In genomic region chr10:80837827-80838226, GRCm38 (mm10) we compare ENCODE assay signal across 14 mouse cellular contexts. TPM values are rescaled to one million over a fixed set of nuclear protein-coding genes. Genes with fewer than 3 reads are reported as not detected.
DNase-seq lines count a peak whose midpoint lies in the region; ATAC-seq lines count a peak whose summit lies in the region.
"Had no signal": no experiment of that assay in that cellular context is flagged by ENCODE, and none has a peak within 500 bp of the region (broad histone marks: within the 10 kb centered on the region; RNA-seq: fewer than 3 reads in every experiment).

No protein-coding gene starts in this region.

- peak; percentile 53 to 61 for DNase-seq in adrenal gland, postnatal 36 days
- no peak for DNase-seq in adrenal gland, postnatal 25 days
- peak; percentile 77 for DNase-seq in retina, postnatal 7 days (ENCODE audit: low read depth, low spot score)
- no peak for DNase-seq in lung, adult 18-20 months
- DNase-seq in natural killer cell, adult 2 months (ENCODE audit: low spot score in 2 of 2): no peak
- DNase-seq: embryo, embryonic 11 days; lung, postnatal 10 days had no signal

- no peaks in the 10 kb centered on the region for H3K9me3 ChIP-seq in midbrain, embryonic 12.5 days
- H3K9me3 ChIP-seq in midbrain, embryonic 16.5 days (replicated peaks; ENCODE audit: control insufficient read depth, low read length, poor library complexity, severe bottlenecking): no peaks in the 10 kb centered on the region
- H3K9me3 ChIP-seq in heart, embryonic 12.5 days (replicated peaks): peaks cover 13% of the 10 kb centered on the region; the same call in 1 of the 2 replicates
- H3K9me3 ChIP-seq: stomach, embryonic 15.5 days had no signal

- H3K4me2 ChIP-seq in midbrain, embryonic 12.5 days (replicated peaks): no peak overlapping the region
- H3K4me2 ChIP-seq in midbrain, embryonic 16.5 days (ENCODE audit: low read length): no peak overlapping the region
- peak overlapping the region; percentile 8; the same call in 1 of the 2 replicates for H3K4me2 ChIP-seq in heart, embryonic 12.5 days
- H3K4me2 ChIP-seq: stomach, embryonic 15.5 days had no signal

- ATAC-seq in midbrain, embryonic 12.5 days (ENCODE audit: low FRiP score, low read depth): no peak
- ATAC-seq in midbrain, embryonic 16.5 days: no peak
- ATAC-seq in heart, embryonic 12.5 days (ENCODE audit: insufficient number of reproducible peaks, low FRiP score): 0 out of 2 replicates have a peak, but pooled peaks have one; percentile 27
- ATAC-seq: forebrain, embryonic 14.5 days had no signal

- H3K27me3 ChIP-seq in midbrain, embryonic 12.5 days: peaks cover 84% of the 10 kb centered on the region
- peaks cover 27% of the 10 kb centered on the region for H3K27me3 ChIP-seq in midbrain, embryonic 16.5 days (ENCODE audit: control insufficient read depth, insufficient read depth, low read depth, low read length)
- peaks cover 81% of the 10 kb centered on the region for H3K27me3 ChIP-seq in heart, embryonic 12.5 days (replicated peaks)

- no peak overlapping the region for H3K4me3 ChIP-seq in midbrain, embryonic 12.5 days
- H3K4me3 ChIP-seq in midbrain, embryonic 16.5 days (ENCODE audit: low read depth, low read length): no peak overlapping the region
- H3K4me3 ChIP-seq in heart, embryonic 12.5 days: no peak overlapping the region
- H3K4me3 ChIP-seq: stomach, embryonic 15.5 days had no signal

- H3K4me1 ChIP-seq in midbrain, embryonic 12.5 days: peaks cover 4% of the 10 kb centered on the region
- H3K4me1 ChIP-seq in midbrain, embryonic 16.5 days (ENCODE audit: control insufficient read depth, insufficient read depth, low read length): no peaks in the 10 kb centered on the region
- H3K4me1 ChIP-seq in heart, embryonic 12.5 days (replicated peaks): peaks cover 30% of the 10 kb centered on the region

- 8% methylated on average over 2 of the region's 2 CpGs for WGBS in midbrain, embryonic 12.5 days
- WGBS in midbrain, embryonic 16.5 days: 10% methylated on average over 2 of the region's 2 CpGs
- 26% methylated on average over 2 of the region's 2 CpGs for WGBS in heart, embryonic 12.5 days

- H3K27ac ChIP-seq in midbrain, embryonic 12.5 days (replicated peaks): no peak overlapping the region
- H3K27ac ChIP-seq in midbrain, embryonic 16.5 days (ENCODE audit: low read length): no peak overlapping the region
- peak overlapping the region; percentile 49 for H3K27ac ChIP-seq in heart, embryonic 12.5 days (ENCODE audit: poor library complexity, severe bottlenecking)
- H3K27ac ChIP-seq: stomach, embryonic 15.5 days had no signal

- no peaks in the 10 kb centered on the region for H3K36me3 ChIP-seq in midbrain, embryonic 12.5 days
- peaks cover 11% of the 10 kb centered on the region for H3K36me3 ChIP-seq in midbrain, embryonic 16.5 days (ENCODE audit: control insufficient read depth, insufficient read depth, low read length)
- H3K36me3 ChIP-seq in heart, embryonic 12.5 days: no peaks in the 10 kb centered on the region
- H3K36me3 ChIP-seq: stomach, embryonic 15.5 days had no signal

- 0 out of 2 replicates have a peak overlapping the region, but pooled peaks have one; percentile 11 for H3K9ac ChIP-seq in midbrain, embryonic 12.5 days (replicated peaks)
- H3K9ac ChIP-seq in midbrain, embryonic 16.5 days (ENCODE audit: low read depth, low read length): no peak overlapping the region
- no peak overlapping the region for H3K9ac ChIP-seq in heart, embryonic 12.5 days
- H3K9ac ChIP-seq: stomach, embryonic 15.5 days had no signal

RNA-seq across cellular contexts. Expression of gene Lingo3, which starts 6.0 kb away (rescaled TPM):
- 1 to 10 TPM; 5.8 TPM for total RNA-seq in adrenal gland, postnatal 36 days (2021)
- total RNA-seq in adrenal gland, postnatal 25 days (2021): 3.5 and 5.1 TPM in 2 replicates
- polyA plus RNA-seq in midbrain, embryonic 12.5 days (2016; fragmentation: Nextera tagmentation; extraction: Ambion mirVana): 0.77 and 1.0 TPM in 2 replicates
- 12.6 and 16.9 TPM in 2 replicates for polyA plus RNA-seq in midbrain, embryonic 16.5 days (2015; fragmentation: Nextera tagmentation; extraction: Ambion mirVana)
- 0.46 and 0.54 TPM in 2 replicates for polyA plus RNA-seq in heart, embryonic 12.5 days (2016; fragmentation: Nextera tagmentation; extraction: Ambion mirVana)
- total RNA-seq: MEL; monocyte, adult 5-6 weeks had no signal

RNA-seq across cellular contexts. Expression of gene Oaz1, which starts 11.4 kb away (rescaled TPM):
- total RNA-seq in adrenal gland, postnatal 36 days (2021): 1,000 to 10,000 TPM in 1 of 2 experiments, 100 to 1,000 TPM in 1; 923 to 1,039 TPM
- 742 and 955 TPM in 2 replicates for total RNA-seq in adrenal gland, postnatal 25 days (2021)
- 1,390 and 1,564 TPM in 2 replicates for polyA plus RNA-seq in midbrain, embryonic 12.5 days (2016; fragmentation: Nextera tagmentation; extraction: Ambion mirVana)
- 1,102 and 1,149 TPM in 2 replicates for polyA plus RNA-seq in midbrain, embryonic 16.5 days (2015; fragmentation: Nextera tagmentation; extraction: Ambion mirVana)
- 1,577 and 1,597 TPM in 2 replicates for polyA plus RNA-seq in heart, embryonic 12.5 days (2016; fragmentation: Nextera tagmentation; extraction: Ambion mirVana)

RNA-seq across cellular contexts. Expression of gene Lsm7, which starts 17.2 kb away (rescaled TPM):
- total RNA-seq in adrenal gland, postnatal 36 days (2021): 10 to 100 TPM; 26.6 to 36.8 TPM
- total RNA-seq in adrenal gland, postnatal 25 days (2021): 42.8 and 49.8 TPM in 2 replicates
- polyA plus RNA-seq in midbrain, embryonic 12.5 days (2016; fragmentation: Nextera tagmentation; extraction: Ambion mirVana): 250 and 263 TPM in 2 replicates
- 202 and 205 TPM in 2 replicates for polyA plus RNA-seq in midbrain, embryonic 16.5 days (2015; fragmentation: Nextera tagmentation; extraction: Ambion mirVana)
- 177 and 182 TPM in 2 replicates for polyA plus RNA-seq in heart, embryonic 12.5 days (2016; fragmentation: Nextera tagmentation; extraction: Ambion mirVana)

RNA-seq across cellular contexts. Expression of gene Sppl2b, which starts 17.2 kb away (rescaled TPM):
- total RNA-seq in adrenal gland, postnatal 36 days (2021): 10 to 100 TPM; 28.1 to 30.3 TPM
- total RNA-seq in adrenal gland, postnatal 25 days (2021): 38.8 and 48.5 TPM in 2 replicates
- 44.6 and 47.1 TPM in 2 replicates for polyA plus RNA-seq in midbrain, embryonic 12.5 days (2016; fragmentation: Nextera tagmentation; extraction: Ambion mirVana)
- polyA plus RNA-seq in midbrain, embryonic 16.5 days (2015; fragmentation: Nextera tagmentation; extraction: Ambion mirVana): 82.4 and 84.1 TPM in 2 replicates
- polyA plus RNA-seq in heart, embryonic 12.5 days (2016; fragmentation: Nextera tagmentation; extraction: Ambion mirVana): 34.8 and 35.2 TPM in 2 replicates

RNA-seq across cellular contexts. Expression of gene Jsrp1, which starts 24.5 kb away (rescaled TPM):
- 1 to 10 TPM; 4.7 to 7.2 TPM for total RNA-seq in adrenal gland, postnatal 36 days (2021)
- 6.7 and 8.7 TPM in 2 replicates for total RNA-seq in adrenal gland, postnatal 25 days (2021)
- polyA plus RNA-seq in midbrain, embryonic 12.5 days (2016; fragmentation: Nextera tagmentation; extraction: Ambion mirVana): 0.38 and 0.50 TPM in 2 replicates
- polyA plus RNA-seq in midbrain, embryonic 16.5 days (2015; fragmentation: Nextera tagmentation; extraction: Ambion mirVana): 0.39 and 0.45 TPM in 2 replicates
- 6.1 and 6.7 TPM in 2 replicates for polyA plus RNA-seq in heart, embryonic 12.5 days (2016; fragmentation: Nextera tagmentation; extraction: Ambion mirVana)
- total RNA-seq: MEL; monocyte, adult 5-6 weeks had no signal

Comparison
In these comparisons a context has a peak if more than half of its experiments do, and no peak if none do; other contexts are left out.
1. DNase-seq: peak in adrenal gland, postnatal 36 days (2 of 2) and retina, postnatal 7 days (single experiment); none in adrenal gland, postnatal 25 days (single experiment), lung, adult 18-20 months (0 of 2) and natural killer cell, adult 2 months (0 of 2).